Mouse (Mus musculus) cerebellum, postnatal 25 days (tissue): ENCODE data around the gene Abhd17c.

Source experiments
- DNase-seq, 2 experiments: peaks; one replicate each; pipeline ENCODE4 v3.0.0; 2021; ENCODE audit warnings: mixed read lengths in 2 of 2

The Abhd17c gene

GRCm38 (mm10) chr7:84116621-84117542 is 34.8 kb downstream of the Abhd17c start:
- DNase-seq, result no peak

- DNase-seq, result no peak
Observed at GRCm38 (mm10) chr7:84115385-84115784, 36.3 kb downstream of the Abhd17c start.

GRCm38 (mm10) chr7:84114775-84115174 is 36.9 kb downstream of the Abhd17c start:
- no peak for DNase-seq

- DNase-seq, result no peak
Observed at GRCm38 (mm10) chr7:84113035-84113390, 38.7 kb downstream of the Abhd17c start.

GRCm38 (mm10) chr7:84112351-84113034 is 39.2 kb downstream of the Abhd17c start:
- no peak for DNase-seq

GRCm38 (mm10) chr7:84111716-84112350 is 39.9 kb downstream of the Abhd17c start:
- no peak for DNase-seq

- DNase-seq, result no peak
Observed at GRCm38 (mm10) chr7:84106942-84107341, 44.8 kb downstream of the Abhd17c start.

GRCm38 (mm10) chr7:84102589-84102988 is 49.1 kb downstream of the Abhd17c start:
- DNase-seq, result no peak

GRCm38 (mm10) chr7:84100672-84101071 is 51.0 kb downstream of the Abhd17c start:
- DNase-seq, result no peak

GRCm38 (mm10) chr7:84098098-84098497 is 53.6 kb downstream of the Abhd17c start:
- DNase-seq, result no peak

- peak; percentile 72 to 91 for DNase-seq
Observed at GRCm38 (mm10) chr7:84096501-84096900, 55.2 kb downstream of the Abhd17c start.

- no peak for DNase-seq
Observed at GRCm38 (mm10) chr7:84090793-84091192, 60.9 kb downstream of the Abhd17c start.

GRCm38 (mm10) chr7:84089777-84090176 is 61.9 kb downstream of the Abhd17c start:
- DNase-seq, result no peak

GRCm38 (mm10) chr7:84088971-84089370 is 62.7 kb downstream of the Abhd17c start:
- DNase-seq, result peak; percentile 80 to 87

GRCm38 (mm10) chr7:84088191-84088590 is 63.5 kb downstream of the Abhd17c start:
- no peak for DNase-seq

GRCm38 (mm10) chr7:84086039-84086829 is 65.5 kb downstream of the Abhd17c start, which contains the start of gene Cemip:
Gene Cemip, minus strand, starts transcription at chr7:84086502.
- DNase-seq, result peak; percentile 95 to 96

- DNase-seq, result peak; percentile 81 to 83
Observed at GRCm38 (mm10) chr7:84085049-84085945, 66.4 kb downstream of the Abhd17c start.

- DNase-seq, result no peak
Observed at GRCm38 (mm10) chr7:84077257-84078013, 74.3 kb downstream of the Abhd17c start.

- no peak for DNase-seq
Observed at GRCm38 (mm10) chr7:84074266-84074665, 77.4 kb downstream of the Abhd17c start.

- DNase-seq, result peak; percentile 38 to 59
Observed at GRCm38 (mm10) chr7:84073856-84074255, 77.8 kb downstream of the Abhd17c start.

- DNase-seq, result peak; percentile 84 to 87
Observed at GRCm38 (mm10) chr7:84068931-84069330, 82.8 kb downstream of the Abhd17c start.
